Mouse (Mus musculus) spleen, adult 12 weeks (tissue): ENCODE results near the gene 1700029P11Rik.
"Not testable (repeated sequence)": the region's sequence is repeated elsewhere in the genome, so short reads cannot be mapped to it uniquely, and the experiment has no call there.

Source experiments
- DNase-seq: peaks from one replicate; pipeline ENCODE4 v3.0.0; 2022; ENCODE audit warnings: low spot score

The 1700029P11Rik gene

GRCm38 (mm10) chr15:81957598-81957997, 22.7 kb upstream of the 1700029P11Rik start:
- no peak for DNase-seq

DNA sequence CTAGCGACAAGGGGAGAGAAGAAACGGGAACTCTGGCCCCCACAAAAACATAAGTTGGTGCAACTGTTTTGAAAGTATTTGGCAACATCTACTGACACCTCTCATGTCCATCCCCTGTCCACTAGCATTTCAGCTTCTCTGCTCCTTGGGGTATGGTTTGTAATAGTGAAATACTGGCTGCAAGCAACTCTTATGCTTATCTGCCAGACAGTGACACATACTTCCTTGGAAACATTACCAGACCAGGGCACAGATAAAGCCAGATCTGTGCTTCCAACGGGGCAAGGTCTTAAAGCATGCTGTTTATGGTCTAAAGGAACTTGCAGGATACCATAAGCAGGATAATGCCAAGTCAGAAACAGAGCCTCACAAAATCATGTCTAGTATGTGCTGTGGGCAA, 21.4 kb upstream of the 1700029P11Rik start:
- DNase-seq = no peak

GRCm38 (mm10) chr15:81960171-81961077, 19.9 kb upstream of the 1700029P11Rik start, which contains the start of gene Pmm1:
Pmm1 (minus strand) TSS chr15:81960930.
- peak; percentile 99 for DNase-seq

DNA sequence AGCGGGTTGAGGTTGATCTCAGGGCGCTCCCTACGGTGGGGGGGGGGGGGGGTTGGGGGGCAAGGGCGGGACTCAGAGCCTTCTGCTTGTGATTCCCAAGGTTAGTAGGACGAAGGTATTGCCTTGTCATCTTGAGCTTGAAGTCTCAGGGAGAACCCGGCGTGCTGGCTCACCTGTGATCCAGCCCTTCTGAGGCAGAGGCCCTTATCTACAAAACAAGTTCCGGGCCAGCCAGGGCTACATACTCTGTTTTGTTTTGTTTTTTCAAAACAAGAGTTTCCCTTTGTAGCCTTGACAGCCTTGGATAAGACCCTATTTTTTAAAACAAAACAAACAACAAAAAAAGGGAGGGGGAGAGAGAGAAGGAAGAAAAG, 19.3 kb upstream of the 1700029P11Rik start:
- DNase-seq = no peak

DNA sequence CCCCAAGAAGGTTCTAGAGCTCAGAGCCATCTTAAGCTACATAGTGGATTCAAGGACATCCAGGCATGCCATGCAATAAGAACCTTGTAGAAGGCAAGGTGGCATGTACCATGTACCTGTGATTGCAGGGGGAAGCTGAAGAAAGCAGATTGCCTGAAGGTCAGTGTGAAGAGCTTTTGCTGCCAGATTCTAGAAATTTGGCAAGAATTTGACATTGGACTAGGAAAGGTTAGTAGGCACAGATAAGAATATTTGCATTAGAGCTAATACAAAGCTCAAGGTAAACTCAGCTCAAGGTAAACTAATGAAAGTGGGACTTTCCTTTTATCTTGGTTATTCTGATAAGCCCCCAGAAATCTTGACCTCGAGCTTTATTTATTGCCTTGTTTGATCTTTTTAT, 16.1 kb upstream of the 1700029P11Rik start:
- no peak for DNase-seq

DNA sequence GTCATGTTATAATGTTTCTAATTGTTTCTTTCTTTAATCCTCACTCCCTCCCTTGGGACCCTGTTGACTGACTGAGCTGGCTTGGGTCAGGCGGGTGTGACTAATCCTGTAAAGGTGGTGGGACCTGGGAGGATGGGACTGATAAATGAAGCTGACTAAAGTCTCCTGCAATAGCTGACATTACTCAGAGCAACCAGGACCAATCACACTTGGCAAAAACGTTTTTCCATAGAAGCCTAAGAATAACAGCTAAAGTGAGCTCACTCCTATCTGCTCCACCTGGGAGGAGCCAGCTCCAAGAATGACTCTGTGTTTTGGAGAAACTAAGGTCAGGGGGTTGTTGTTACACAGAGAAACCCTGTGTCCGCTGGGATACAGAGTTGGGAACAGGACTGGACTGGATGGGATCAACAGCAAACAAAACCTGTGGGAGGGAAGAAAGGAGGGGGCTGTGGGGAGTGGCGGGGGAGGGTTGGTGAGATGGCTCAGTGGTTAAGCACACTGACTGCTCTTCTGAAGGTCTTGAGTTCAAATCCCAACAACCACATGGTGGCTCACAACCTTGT, 15.3 kb upstream of the 1700029P11Rik start:
- DNase-seq = no peak

- no peak for DNase-seq
These were observed 14.1 kb upstream of the 1700029P11Rik start for GRCm38 (mm10) chr15:81966062-81966829.

- DNase-seq = no peak
These were observed 12.5 kb upstream of the 1700029P11Rik start for GRCm38 (mm10) chr15:81967821-81968220.

- no peak for DNase-seq
These were observed 11.9 kb upstream of the 1700029P11Rik start for GRCm38 (mm10) chr15:81968447-81968846.

- peak; percentile 15 for DNase-seq
These were observed 11.2 kb upstream of the 1700029P11Rik start for GRCm38 (mm10) chr15:81969173-81969572.

DNA sequence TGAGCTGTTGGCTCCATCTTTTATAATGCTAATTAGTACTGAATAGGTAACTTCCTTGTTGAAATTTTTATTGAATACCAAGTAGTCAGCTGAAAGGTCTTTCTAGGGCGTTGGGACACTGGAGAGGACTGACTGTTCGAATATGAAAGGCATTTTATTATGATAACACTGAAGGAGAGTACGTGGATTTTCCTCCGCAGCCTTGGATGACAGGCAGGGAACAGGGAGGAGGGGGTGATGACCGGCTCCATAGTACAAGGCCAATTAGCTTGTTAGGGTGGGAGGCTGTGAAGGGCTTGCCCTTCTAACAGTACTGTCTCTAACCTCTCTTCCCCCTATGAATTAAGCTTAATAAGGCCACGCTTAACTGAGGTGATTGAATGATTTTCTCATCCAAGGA, 10.7 kb upstream of the 1700029P11Rik start:
- DNase-seq = not testable (repeated sequence)

DNA sequence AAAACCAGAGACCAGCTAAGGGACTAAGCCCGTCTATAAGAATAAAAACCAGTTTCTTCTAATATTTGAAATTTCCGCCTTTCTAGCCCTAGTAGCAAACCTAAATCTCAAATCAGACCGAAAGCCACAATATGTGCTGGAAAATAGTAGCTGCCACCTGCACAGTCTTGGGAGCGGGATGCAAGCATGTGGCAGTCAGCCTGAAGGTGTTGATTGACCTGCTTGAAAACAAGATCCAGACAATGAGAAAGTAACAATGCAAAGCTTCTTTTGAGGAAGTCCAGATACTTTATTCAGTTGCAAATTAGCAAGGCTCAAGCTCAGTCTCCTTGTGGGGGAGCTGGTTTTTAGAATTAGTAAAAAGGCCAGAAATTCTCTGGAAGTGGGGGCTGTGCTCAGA, 9.8 kb upstream of the 1700029P11Rik start:
- not testable (repeated sequence) for DNase-seq

GRCm38 (mm10) chr15:81975156-81975555, 5.2 kb upstream of the 1700029P11Rik start:
- not testable (repeated sequence) for DNase-seq

GRCm38 (mm10) chr15:81982173-81982572, 1.8 kb downstream of the 1700029P11Rik start:
- DNase-seq = no peak

DNA sequence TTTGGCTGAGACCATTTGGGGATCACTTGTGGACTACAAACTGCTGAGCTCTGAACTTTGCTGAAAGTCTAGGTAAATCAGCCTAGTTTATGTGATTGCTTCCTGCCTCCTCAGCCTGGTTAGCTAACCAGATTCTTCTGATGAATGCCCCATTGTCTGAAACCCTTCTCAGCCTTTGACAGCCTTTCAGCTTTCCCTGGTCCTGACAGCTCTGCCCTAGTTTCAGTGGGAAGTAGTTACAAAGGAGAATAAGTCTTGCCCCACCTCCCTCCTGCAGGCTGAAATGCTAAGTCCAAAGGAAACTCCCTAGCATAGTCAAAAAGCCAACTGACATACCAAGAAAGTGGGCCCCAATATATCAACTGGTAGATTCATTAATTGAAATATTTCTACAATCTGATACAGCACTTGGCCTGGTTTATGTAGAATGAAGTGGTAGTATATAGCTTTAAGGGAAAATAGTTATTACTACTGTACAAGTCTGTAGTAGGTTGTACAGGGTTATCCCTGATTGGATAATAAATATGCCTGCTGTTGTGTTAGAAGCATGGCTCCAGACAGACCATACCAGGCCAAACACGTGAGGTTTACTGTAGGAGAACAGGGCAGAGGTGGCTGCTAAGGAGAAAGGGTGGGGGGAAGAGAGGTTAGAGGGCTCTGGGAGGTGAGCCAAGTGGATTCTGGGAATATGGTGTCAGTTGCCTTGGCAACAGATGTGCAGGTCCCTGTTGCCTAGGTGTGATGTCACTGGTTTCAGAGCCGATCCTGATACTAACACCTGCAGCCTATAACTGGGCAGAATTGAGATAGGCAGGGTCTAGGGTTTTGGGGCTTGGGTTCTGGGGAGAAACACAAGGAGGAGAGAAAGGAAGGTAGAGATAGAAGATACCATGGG, 5.2 kb downstream of the 1700029P11Rik start:
- DNase-seq = no peak

DNA sequence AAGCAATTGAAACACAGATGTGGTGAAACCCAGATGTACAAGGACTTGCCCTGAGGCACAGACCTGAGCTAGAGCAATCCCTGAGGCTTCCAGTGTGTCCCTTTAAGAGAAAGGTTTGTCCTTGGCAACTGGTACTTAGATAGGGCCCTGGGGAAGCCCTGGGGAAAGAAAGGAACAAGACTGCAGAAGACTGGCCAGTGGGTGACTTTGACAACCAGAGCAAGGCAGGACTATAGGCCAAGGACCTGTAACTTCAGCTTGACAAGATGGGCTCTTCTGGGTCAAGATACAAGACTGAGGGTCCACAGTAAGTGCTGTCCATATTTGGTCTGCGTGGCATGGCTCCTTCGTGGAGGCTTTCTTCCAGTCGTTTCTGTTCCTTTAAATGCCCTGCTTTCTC, 7.3 kb downstream of the 1700029P11Rik start, which contains the start of gene Xrcc6:
TSS of gene Xrcc6 (plus strand) at position 190 of the 400 bp plus-strand sequence.
- DNase-seq = no peak

DNA sequence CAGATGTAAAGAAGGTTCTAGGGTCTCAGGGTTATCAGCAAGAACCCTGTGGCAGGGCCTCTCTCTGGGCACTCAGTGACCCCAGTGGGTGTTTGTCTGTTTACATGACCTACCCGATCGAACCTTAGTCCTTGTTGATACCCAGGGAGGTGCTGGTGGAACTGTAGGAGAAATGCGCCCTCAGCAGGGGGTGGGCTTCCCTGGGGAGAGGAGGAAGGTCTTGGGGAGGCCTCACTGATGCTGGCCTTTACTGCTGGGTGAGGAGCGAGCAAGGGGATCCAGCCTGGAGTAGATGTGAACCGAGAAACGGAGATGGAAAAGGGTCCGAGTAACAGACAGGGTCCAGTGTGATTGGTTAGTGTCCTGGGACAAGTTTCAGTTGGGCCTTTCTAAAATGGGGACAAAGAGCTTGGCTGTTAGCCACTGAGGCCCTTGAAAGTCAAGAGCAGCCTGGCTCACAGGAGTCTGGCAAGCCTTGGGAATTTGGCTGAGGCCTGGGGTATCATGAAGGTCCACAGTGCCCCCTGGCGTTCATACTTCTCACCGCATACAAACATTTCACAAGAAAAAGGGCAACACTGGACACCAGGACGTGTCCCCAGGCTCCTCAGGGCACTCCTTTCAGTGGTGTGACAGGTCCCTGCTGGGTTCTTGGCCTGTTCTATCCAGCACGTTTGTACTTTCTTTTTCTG, 9.2 kb downstream of the 1700029P11Rik start:
- DNase-seq = peak; percentile 65

DNA sequence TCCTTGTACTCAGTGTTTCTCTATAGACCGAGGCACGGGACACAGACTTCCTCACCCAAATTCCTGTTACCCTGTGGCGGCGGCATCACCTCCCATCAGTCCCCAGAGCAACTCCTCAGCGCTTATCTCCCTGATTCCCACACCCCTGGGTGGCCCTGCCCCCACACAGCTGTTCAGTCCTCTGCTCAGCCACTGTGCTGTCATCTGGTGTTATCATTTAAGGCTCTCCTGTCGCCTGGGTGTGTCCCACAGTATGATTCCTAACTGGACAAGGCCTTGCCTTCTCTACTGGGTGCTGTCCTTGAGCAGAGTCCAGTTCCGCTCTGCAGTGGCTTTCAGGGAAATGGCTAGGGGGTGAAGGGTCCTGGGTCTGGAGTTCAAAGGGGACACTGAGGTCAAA, 10.2 kb downstream of the 1700029P11Rik start:
- DNase-seq = peak; percentile 56

DNA sequence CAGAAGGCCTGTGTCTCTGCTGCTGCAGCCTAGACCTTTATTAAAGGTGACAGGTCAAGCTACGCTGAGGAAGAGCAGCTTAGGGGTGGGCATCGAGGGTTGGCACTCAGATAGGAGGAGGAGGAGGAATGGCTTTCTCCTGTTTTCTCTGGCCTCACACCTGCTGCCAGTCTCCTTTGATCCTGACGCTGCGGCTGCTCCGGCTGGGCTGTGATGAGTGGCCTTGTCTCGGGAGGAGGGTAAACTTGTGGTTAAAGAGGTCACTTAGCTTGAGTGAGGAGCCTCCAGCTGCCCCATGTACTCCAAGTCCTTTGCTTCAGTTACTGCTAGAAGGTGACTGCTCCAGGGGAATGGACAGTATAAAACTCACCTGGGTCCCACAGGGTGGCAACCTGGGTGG, 13.7 kb downstream of the 1700029P11Rik start:
- DNase-seq = no peak

- no peak for DNase-seq
These were observed 23.9 kb downstream of the 1700029P11Rik start for GRCm38 (mm10) chr15:82004257-82004656.

DNA sequence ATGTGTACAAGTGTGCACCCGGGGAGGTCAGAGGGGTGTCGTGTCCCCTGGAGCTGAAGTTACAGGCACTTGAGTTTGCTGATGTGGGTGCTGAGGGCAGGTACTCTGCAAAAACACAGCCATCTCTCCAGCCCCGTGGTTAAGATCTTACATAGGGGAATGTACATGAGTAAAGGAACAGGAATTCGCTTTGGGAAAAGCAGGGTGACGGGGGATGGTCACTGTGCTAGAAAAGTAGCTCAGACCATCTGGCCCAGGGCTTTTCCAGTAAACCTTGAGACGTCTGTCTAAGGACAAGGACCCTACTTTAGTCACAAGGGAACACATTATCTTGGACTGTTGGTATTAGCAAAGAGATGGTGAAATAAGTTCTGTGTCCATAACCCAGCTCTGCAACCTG, 31.6 kb downstream of the 1700029P11Rik start:
- no peak for DNase-seq
